In genomic region chr5:35685079-35685478, GRCm38 (mm10) we compare ENCODE assay signal across 25 mouse cellular contexts. TPM values are rescaled to one million over a fixed set of nuclear protein-coding genes. Genes with fewer than 3 reads are reported as not detected.
DNase-seq lines count a peak whose midpoint lies in the region; ATAC-seq lines count a peak whose summit lies in the region.
"Had no signal": no experiment of that assay in that cellular context is flagged by ENCODE, and none has a peak within 500 bp of the region (broad histone marks: within the 10 kb centered on the region; RNA-seq: fewer than 3 reads in every experiment).

No protein-coding gene starts in this region.

- H3K9ac ChIP-seq in stomach, embryonic 14.5 days (replicated peaks; ENCODE audit: low read depth, low read length) = no peak overlapping the region
- H3K9ac ChIP-seq: embryonic facial prominence, embryonic 12.5 days; forebrain, embryonic 13.5 days; forebrain, embryonic 15.5 days; forebrain, postnatal 0 days had no signal

- peaks cover 24% of the 10 kb centered on the region; the same call in 1 of the 2 replicates for H3K4me1 ChIP-seq in stomach, embryonic 14.5 days (ENCODE audit: control insufficient read depth, insufficient read depth, low read length)
- H3K4me1 ChIP-seq: forebrain, embryonic 13.5 days; forebrain, embryonic 15.5 days had no signal

- 50% methylated on average over 3 of the region's 3 CpGs for WGBS in stomach, embryonic 14.5 days

- H3K4me2 ChIP-seq in stomach, embryonic 14.5 days (replicated peaks; ENCODE audit: low read depth, low read length) = no peak overlapping the region
- H3K4me2 ChIP-seq: embryonic facial prominence, embryonic 12.5 days; forebrain, embryonic 13.5 days; forebrain, embryonic 15.5 days had no signal

- H3K4me3 ChIP-seq in stomach, embryonic 14.5 days (ENCODE audit: low read depth, low read length) = no peak overlapping the region
- H3K4me3 ChIP-seq: embryonic facial prominence, embryonic 10.5 days; embryonic facial prominence, embryonic 12.5 days; erythroblast, embryonic 14.5 days; forebrain, embryonic 10.5 days; forebrain, embryonic 13.5 days; forebrain, embryonic 15.5 days had no signal

- peak overlapping the region; percentile 35; the same call in 1 of the 2 replicates for H3K27ac ChIP-seq in stomach, embryonic 14.5 days (ENCODE audit: low read length)
- H3K27ac ChIP-seq: embryonic facial prominence, embryonic 10.5 days; embryonic facial prominence, embryonic 12.5 days; forebrain, embryonic 10.5 days; forebrain, embryonic 13.5 days; forebrain, embryonic 15.5 days had no signal

- H3K27me3 ChIP-seq in stomach, embryonic 14.5 days (ENCODE audit: control insufficient read depth, insufficient read depth, low read length) = no peaks in the 10 kb centered on the region

- ATAC-seq in common myeloid progenitor, adult 5-6 weeks (replicated peaks; ENCODE audit: low read depth, poor library complexity, severe bottlenecking) = 0 out of 2 replicates have a peak, but pooled peaks have one; percentile 27
- peak; percentile 53 for ATAC-seq in megakaryocyte progenitor cell, adult 5-6 weeks (replicated peaks; ENCODE audit: poor library complexity)
- no peak for ATAC-seq in stomach, embryonic 14.5 days (ENCODE audit: insufficient number of reproducible peaks, insufficient read depth, low FRiP score, low read depth)
- ATAC-seq: forebrain, embryonic 13.5 days; forebrain, embryonic 15.5 days; forebrain, postnatal 0 days had no signal

- DNase-seq in 416B (ENCODE audit: low read depth) = peak; percentile 70
- no peak for DNase-seq in layer of hippocampus, postnatal 14 days (ENCODE audit: low spot score in 2 of 2)
- no peak for DNase-seq in lung, postnatal 36 days
- DNase-seq in layer of hippocampus, postnatal 36 days = no peak
- DNase-seq in adrenal gland, postnatal 14 days = no peak
- DNase-seq: adrenal gland, adult 2 months; adrenal gland, postnatal 10 days; adrenal gland, postnatal 36 days; cerebellum, adult 11 months; cerebellum, adult 18-20 months; cerebellum, adult 8-10 months; cerebellum, adult 9-11 months; cerebellum, postnatal 14 days; cerebellum, postnatal 36 days; forebrain, postnatal 0 days had no signal

- no peaks in the 10 kb centered on the region for H3K36me3 ChIP-seq in stomach, embryonic 14.5 days (ENCODE audit: control insufficient read depth, insufficient read depth, low read length)
- H3K36me3 ChIP-seq: embryonic facial prominence, embryonic 10.5 days; embryonic facial prominence, embryonic 12.5 days; forebrain, embryonic 10.5 days; forebrain, embryonic 15.5 days had no signal

- no peaks in the 10 kb centered on the region for H3K9me3 ChIP-seq in stomach, embryonic 14.5 days (ENCODE audit: control insufficient read depth, low read depth, low read length)
- H3K9me3 ChIP-seq: embryonic facial prominence, embryonic 10.5 days; embryonic facial prominence, embryonic 12.5 days; forebrain, embryonic 10.5 days; forebrain, embryonic 13.5 days; forebrain, embryonic 15.5 days had no signal

RNA-seq across cellular contexts. Expression of gene Htra3, which starts 5.5 kb away (rescaled TPM):
- not detected in 2 replicates for total RNA-seq in common myeloid progenitor, adult 5-6 weeks (2017)
- not detected in 2 replicates for total RNA-seq in megakaryocyte progenitor cell, adult 5-6 weeks (2015)
- not detected in 2 replicates for total RNA-seq in megakaryocyte progenitor cell, adult 5-6 weeks (2017)
- 52.2 and 54.7 TPM in 2 replicates for polyA plus RNA-seq in stomach, embryonic 14.5 days (2014; fragmentation: Nextera tagmentation; extraction: Ambion mirVana)
- total RNA-seq in layer of hippocampus, postnatal 14 days (2021) = 10 to 100 TPM; 11.5 to 12.5 TPM
- total RNA-seq in layer of hippocampus, postnatal 36 days (2021) = 1 to 10 TPM; 3.8 to 7.3 TPM
- total RNA-seq in adrenal gland, postnatal 14 days (2021) = 49.7 TPM in 2 replicates
- total RNA-seq: MEL had no signal
- polyA plus RNA-seq: erythroblast, embryonic 14.5 days had no signal

RNA-seq across cellular contexts. Expression of gene Sh3tc1, which starts 54.7 kb away (rescaled TPM):
- 3.9 and 8.5 TPM in 2 replicates for total RNA-seq in common myeloid progenitor, adult 5-6 weeks (2017)
- 2.7 and 4.1 TPM in 2 replicates for total RNA-seq in megakaryocyte progenitor cell, adult 5-6 weeks (2015)
- total RNA-seq in megakaryocyte progenitor cell, adult 5-6 weeks (2017) = 2.9 and 5.5 TPM in 2 replicates
- 2.9 and 3.2 TPM in 2 replicates for polyA plus RNA-seq in stomach, embryonic 14.5 days (2014; fragmentation: Nextera tagmentation; extraction: Ambion mirVana)
- 1 to 10 TPM; 3.8 to 4.1 TPM for total RNA-seq in layer of hippocampus, postnatal 14 days (2021)
- total RNA-seq in layer of hippocampus, postnatal 36 days (2021) = 1 to 10 TPM; 1.6 to 2.7 TPM
- total RNA-seq in adrenal gland, postnatal 14 days (2021) = 14.9 and 15.0 TPM in 2 replicates
- total RNA-seq: MEL had no signal
